Mouse (Mus musculus) megakaryocyte progenitor cell, adult 5-6 weeks (primary cell): Measurements from ENCODE around the gene Hist1h1b. TPM values are rescaled to one million over a fixed set of nuclear protein-coding genes. Genes with fewer than 3 reads are reported as not detected.

Source experiments
- ATAC-seq: replicated peaks from 2 replicates; pipeline ENCODE4 v1.8.0; 2016; ENCODE audit warnings: mild to moderate bottlenecking, moderate TSS enrichment, inconsistent platforms; ENCODE audit not compliant: poor library complexity
- total RNA-seq, 2 experiments: library from RNA; stranded (forward) in 1 of 2; stranded (reverse) in 1 of 2; fragments of 157-497, 149-512 nt in 1 of 2; fragments of 200-1000 nt in 1 of 2; gene quantifications; 2 replicates each; pipeline versions ENCODE4 v1.2.3 to v1.2.4; 2015 to 2017

Gene Hist1h1b
- total RNA-seq (2015): 614 and 670 TPM in 2 replicates
- 1,549 and 1,625 TPM in 2 replicates for total RNA-seq (2017)

GRCm38 (mm10) chr13:21779767-21780731 lies at the start of gene Hist1h1b:
TSS of gene Hist1h1b (minus strand) at chr13:21780625.
- peak; percentile 56 for ATAC-seq

- ATAC-seq: no peak
Measured at GRCm38 (mm10) chr13:21828511-21828910, 48.1 kb upstream of the Hist1h1b start.

GRCm38 (mm10) chr13:21820082-21820890 lies 39.9 kb upstream of the Hist1h1b start:
- ATAC-seq: peak; percentile 71

- ATAC-seq: peak; percentile 49
Measured at GRCm38 (mm10) chr13:21812092-21812491, 31.7 kb upstream of the Hist1h1b start.

GRCm38 (mm10) chr13:21811539-21811938 lies 31.1 kb upstream of the Hist1h1b start, which contains the start of gene Hist1h4m:
TSS of gene Hist1h4m (plus strand) at chr13:21811746.
- ATAC-seq: peak; percentile 52

- peak; percentile 24 for ATAC-seq
Measured at GRCm38 (mm10) chr13:21811074-21811473, 30.6 kb upstream of the Hist1h1b start.

- peak; percentile 69 for ATAC-seq
Measured at GRCm38 (mm10) chr13:21810073-21810472, 29.6 kb upstream of the Hist1h1b start, which contains the start of the genes Hist1h2bq and Hist1h2ao. TSS of gene Hist1h2bq (minus strand) at chr13:21810197. TSS of gene Hist1h2ao (plus strand) at chr13:21810465.

GRCm38 (mm10) chr13:21803058-21803457 lies 22.6 kb upstream of the Hist1h1b start:
- peak; percentile 99 for ATAC-seq

- peak; percentile 98 for ATAC-seq
Measured at GRCm38 (mm10) chr13:21797163-21797562, 16.7 kb upstream of the Hist1h1b start.

- ATAC-seq: no peak
Measured at GRCm38 (mm10) chr13:21795584-21795983, 15.2 kb upstream of the Hist1h1b start.

- ATAC-seq: no peak
Measured at GRCm38 (mm10) chr13:21790601-21791283, 10.3 kb upstream of the Hist1h1b start.

GRCm38 (mm10) chr13:21789925-21790324 lies 9.5 kb upstream of the Hist1h1b start:
- ATAC-seq: no peak

GRCm38 (mm10) chr13:21787760-21788593 lies 7.6 kb upstream of the Hist1h1b start:
- no peak for ATAC-seq

- peak; percentile 76 for ATAC-seq
Measured at GRCm38 (mm10) chr13:21786899-21787629, 6.6 kb upstream of the Hist1h1b start, which contains the start of the genes Hist1h2an and Hist1h2bp. TSS of gene Hist1h2an (minus strand) at chr13:21787218. TSS of gene Hist1h2bp (plus strand) at chr13:21787461.

GRCm38 (mm10) chr13:21786189-21786898 lies 5.9 kb upstream of the Hist1h1b start:
- no peak for ATAC-seq

- no peak for ATAC-seq
Measured at GRCm38 (mm10) chr13:21784311-21784710, 3.9 kb upstream of the Hist1h1b start.

- no peak for ATAC-seq
Measured at GRCm38 (mm10) chr13:21783734-21784161, 3.3 kb upstream of the Hist1h1b start.

- peak; percentile 23 for ATAC-seq
Measured at GRCm38 (mm10) chr13:21783255-21783617, 2.8 kb upstream of the Hist1h1b start, which contains the start of gene Hist1h3i. TSS of gene Hist1h3i (minus strand) at chr13:21783370.
